Mouse (Mus musculus) CH12.LX (cell line): Measurements from ENCODE around the gene Ppp1r14d.

ENCODE experiments used
- CHD1 ChIP-seq: IDR thresholded peaks from 2 replicates; pipeline ENCODE4 v1.6.1; 2012; ENCODE audit warnings: low read depth, low read length, improper control_type of control experiment, inconsistent platforms
- E2F4 ChIP-seq: IDR thresholded peaks from 2 replicates; pipeline ENCODE4 v1.6.1; 2011; ENCODE audit warnings: low read depth, low read length, improper control_type of control experiment; ENCODE audit not compliant: insufficient replicate concordance
- EP300 ChIP-seq: IDR thresholded peaks from 2 replicates; pipeline ENCODE4 v1.6.1; 2011; ENCODE audit warnings: low read length, improper control_type of control experiment
- ZNF384 ChIP-seq: IDR thresholded peaks from 2 replicates; pipeline ENCODE4 v1.6.1; 2012; ENCODE audit warnings: low read depth, low read length, improper control_type of control experiment, inconsistent platforms

DNA sequence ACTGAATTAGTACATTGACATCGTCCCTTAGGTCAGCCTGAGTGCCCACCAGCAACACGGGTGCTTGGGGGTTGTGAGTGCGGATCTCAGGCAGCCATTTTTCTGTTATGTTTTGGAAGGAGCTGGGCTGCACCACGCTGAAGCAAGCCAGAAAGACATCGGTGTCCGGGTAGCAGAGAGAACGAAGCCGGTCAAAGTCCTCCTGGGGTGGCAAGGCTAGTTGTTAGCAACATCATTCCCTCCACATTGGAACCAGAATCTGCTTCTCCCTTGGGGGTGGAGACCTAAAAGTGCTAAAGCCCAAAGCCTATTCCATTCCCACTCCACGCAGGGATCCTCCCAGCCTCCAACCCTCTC, 40.6 kb upstream of the Ppp1r14d start:
- no peak for TF ChIP-seq ZNF384
- TF ChIP-seq EP300 = no peak
- no peak for TF ChIP-seq CHD1
- no peak for TF ChIP-seq E2F4
